Mouse (Mus musculus): ENCODE measurements around the gene Igfbp7. TPM values are rescaled to one million over a fixed set of nuclear protein-coding genes. Genes with fewer than 3 reads are reported as not detected.
"Not testable (repeated sequence)": the region's sequence is repeated elsewhere in the genome, so short reads cannot be mapped to it uniquely, and the experiment has no call there.

Gene Igfbp7
- polyA plus RNA-seq, 1 experiment = 201 TPM

DNA sequence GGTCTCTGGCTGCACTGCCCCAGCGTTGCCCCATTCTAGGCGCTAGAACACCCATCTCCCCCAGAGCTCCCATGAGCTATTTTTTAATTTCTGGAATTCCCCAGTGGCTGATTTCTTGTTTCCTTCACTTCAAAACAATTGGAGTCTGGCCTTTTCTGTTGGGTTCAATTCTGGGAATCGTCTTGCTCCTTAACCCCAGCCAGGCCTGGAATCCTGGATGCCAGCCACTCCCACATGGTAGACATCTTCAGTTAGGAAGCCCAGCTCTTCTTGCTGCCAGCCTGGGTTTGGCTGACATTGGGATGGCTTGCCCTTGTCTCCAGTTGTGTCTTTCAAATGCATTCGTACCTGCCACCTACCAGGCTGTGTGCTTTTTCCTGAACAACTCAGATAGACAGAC, 20.7 kb upstream of the Igfbp7 start:
- H3K4me3 ChIP-seq = no peak overlapping the region
- TF ChIP-seq MAX (IDR thresholded peaks at IDR 0.05; ENCODE audit: low read depth) = no peak
- TF ChIP-seq CEBPB (IDR thresholded peaks at IDR 0.05; ENCODE audit: insufficient read depth, poor library complexity, severe bottlenecking) = no peak
- no peak for TF ChIP-seq REST (IDR thresholded peaks at IDR 0.05; ENCODE audit: insufficient read depth, insufficient read length)
- no peak for TF ChIP-seq POLR2A (IDR thresholded peaks at IDR 0.05; ENCODE audit: insufficient read length, low read depth)
- TF ChIP-seq MYOG (IDR thresholded peaks at IDR 0.05; ENCODE audit: control insufficient read depth in 1 of 3, insufficient read depth in 1 of 3, insufficient read length in 2 of 3, low read depth in 2 of 3) = no peak
- TF ChIP-seq POLR2AphosphoS2 (IDR thresholded peaks at IDR 0.05; ENCODE audit: insufficient read length, low read depth) = no peak
- TF ChIP-seq E2F4 (IDR thresholded peaks at IDR 0.05; ENCODE audit: insufficient read depth) = no peak
- no peak for TF ChIP-seq TCF12 (IDR thresholded peaks at IDR 0.05; ENCODE audit: insufficient read depth, poor library complexity, severe bottlenecking)
- TF ChIP-seq SRF (IDR thresholded peaks at IDR 0.05; ENCODE audit: control insufficient read depth, insufficient read length, low read depth) = no peak
- no peak for TF ChIP-seq USF1 (IDR thresholded peaks at IDR 0.05; ENCODE audit: low read depth)
- TF ChIP-seq TCF3 (IDR thresholded peaks at IDR 0.05; ENCODE audit: insufficient read length, low read depth) = no peak
- no peak for TF ChIP-seq MYOD1 (IDR thresholded peaks at IDR 0.05; ENCODE audit: control insufficient read depth in 1 of 3, insufficient read length in 2 of 3, low read depth in 2 of 3)
- H3K36me3 ChIP-seq (ENCODE audit: control insufficient read depth, insufficient read depth) = no peaks in the 10 kb centered on the region
- no peak overlapping the region for H3K4me2 ChIP-seq (ENCODE audit: low read depth)
- H3ac ChIP-seq (ENCODE audit: control insufficient read depth, insufficient read length) = no peak overlapping the region
- no peaks in the 10 kb centered on the region for H3K79me2 ChIP-seq (ENCODE audit: control insufficient read depth, insufficient read depth)
- H3K27me3 ChIP-seq (ENCODE audit: control insufficient read depth, insufficient read depth, insufficient read length) = no peaks in the 10 kb centered on the region

DNA sequence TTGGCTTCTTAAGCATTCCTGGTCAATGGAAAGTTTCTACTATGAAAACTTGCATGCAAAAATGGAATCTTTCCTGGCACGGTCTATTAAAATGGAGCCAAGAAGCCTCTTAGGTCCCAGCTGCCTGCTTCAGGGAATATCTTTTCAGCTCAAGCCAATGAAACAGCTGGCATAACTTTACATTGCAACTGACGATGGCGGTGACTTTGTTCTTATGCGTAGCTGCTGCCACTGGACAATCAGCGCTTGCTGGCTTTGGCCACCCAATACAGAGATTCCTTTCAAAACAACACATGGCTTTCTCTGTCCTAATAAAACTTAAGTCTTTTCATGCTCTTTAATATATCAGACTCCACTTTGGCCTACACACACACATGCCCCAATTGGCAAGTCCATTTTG, 20.1 kb upstream of the Igfbp7 start:
- no peaks in the 10 kb centered on the region for H3K36me3 ChIP-seq (ENCODE audit: control insufficient read depth, insufficient read depth)
- no peak for TF ChIP-seq E2F4 (IDR thresholded peaks at IDR 0.05; ENCODE audit: insufficient read depth)
- no peak for TF ChIP-seq MYOD1 (IDR thresholded peaks at IDR 0.05; ENCODE audit: control insufficient read depth in 1 of 3, insufficient read length in 2 of 3, low read depth in 2 of 3)
- TF ChIP-seq USF1 (IDR thresholded peaks at IDR 0.05; ENCODE audit: low read depth) = no peak
- no peak for TF ChIP-seq REST (IDR thresholded peaks at IDR 0.05; ENCODE audit: insufficient read depth, insufficient read length)
- no peak for TF ChIP-seq TCF12 (IDR thresholded peaks at IDR 0.05; ENCODE audit: insufficient read depth, poor library complexity, severe bottlenecking)
- TF ChIP-seq MYOG (IDR thresholded peaks at IDR 0.05; ENCODE audit: control insufficient read depth in 1 of 3, insufficient read depth in 1 of 3, insufficient read length in 2 of 3, low read depth in 2 of 3) = no peak
- no peak for TF ChIP-seq SRF (IDR thresholded peaks at IDR 0.05; ENCODE audit: control insufficient read depth, insufficient read length, low read depth)
- no peak for TF ChIP-seq POLR2A (IDR thresholded peaks at IDR 0.05; ENCODE audit: insufficient read length, low read depth)
- TF ChIP-seq POLR2AphosphoS2 (IDR thresholded peaks at IDR 0.05; ENCODE audit: insufficient read length, low read depth) = no peak
- no peak for TF ChIP-seq MAX (IDR thresholded peaks at IDR 0.05; ENCODE audit: low read depth)
- TF ChIP-seq TCF3 (IDR thresholded peaks at IDR 0.05; ENCODE audit: insufficient read length, low read depth) = no peak
- TF ChIP-seq CEBPB (IDR thresholded peaks at IDR 0.05; ENCODE audit: insufficient read depth, poor library complexity, severe bottlenecking) = no peak
- no peak overlapping the region for H3K4me2 ChIP-seq (ENCODE audit: low read depth)
- no peaks in the 10 kb centered on the region for H3K27me3 ChIP-seq (ENCODE audit: control insufficient read depth, insufficient read depth, insufficient read length)
- no peaks in the 10 kb centered on the region for H3K79me2 ChIP-seq (ENCODE audit: control insufficient read depth, insufficient read depth)
- H3K4me3 ChIP-seq = no peak overlapping the region
- H3ac ChIP-seq (ENCODE audit: control insufficient read depth, insufficient read length) = no peak overlapping the region

DNA sequence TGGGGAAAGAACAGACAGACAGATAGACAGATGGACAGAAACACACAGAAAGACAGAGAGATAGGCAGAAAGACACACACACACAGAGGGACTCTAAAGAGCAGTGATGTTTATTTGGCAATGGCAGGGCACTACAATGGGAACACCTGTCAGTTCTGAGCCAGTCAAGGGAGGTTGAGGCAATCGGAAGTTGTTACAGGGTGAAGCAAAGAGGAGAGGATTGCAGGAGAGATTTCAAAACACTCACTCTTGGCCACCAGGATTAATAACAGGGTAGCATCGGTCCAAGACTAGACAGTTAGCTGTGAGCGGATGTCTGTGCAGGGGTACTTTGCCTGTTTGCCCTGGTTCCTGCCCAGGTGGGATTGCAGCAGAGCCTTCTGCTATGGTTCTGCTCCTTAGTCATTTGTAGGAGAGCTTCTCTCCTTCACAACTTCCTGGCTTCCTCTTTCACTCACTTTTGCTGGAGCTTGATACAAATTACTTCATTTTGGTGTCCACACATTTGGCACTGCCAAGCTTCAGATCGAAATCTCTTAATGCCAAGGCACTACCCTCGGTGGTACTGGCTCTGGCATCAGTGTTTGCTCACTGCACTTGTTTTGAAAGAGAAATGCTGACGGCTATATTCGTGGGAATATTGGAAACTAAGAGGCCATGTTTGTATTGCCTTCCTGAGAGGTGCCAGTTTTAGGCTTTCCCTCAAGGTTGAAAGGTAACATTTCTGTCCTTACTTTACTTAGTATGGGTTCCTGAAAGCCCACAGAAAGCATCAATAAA, 18.1 kb upstream of the Igfbp7 start:
- Histone ChIP-seq H3ac (ENCODE audit: control insufficient read depth, insufficient read length) (no peak overlapping the region), H3K36me3 (ENCODE audit: control insufficient read depth, insufficient read depth) (no peaks in the 10 kb centered on the region), H3K4me3 (no peak overlapping the region), H3K79me2 (ENCODE audit: control insufficient read depth, insufficient read depth) (no peaks in the 10 kb centered on the region), H3K27me3 (ENCODE audit: control insufficient read depth, insufficient read depth, insufficient read length) (no peaks in the 10 kb centered on the region), H3K4me2 (ENCODE audit: low read depth) (no peak overlapping the region)
- TF ChIP-seq USF1 (IDR thresholded peaks at IDR 0.05; ENCODE audit: low read depth) (no peak), MYOG (IDR thresholded peaks at IDR 0.05; ENCODE audit: control insufficient read depth in 1 of 3, insufficient read depth in 1 of 3, insufficient read length in 2 of 3, low read depth in 2 of 3) (no peak), TCF12 (IDR thresholded peaks at IDR 0.05; ENCODE audit: insufficient read depth, poor library complexity, severe bottlenecking) (no peak), MAX (IDR thresholded peaks at IDR 0.05; ENCODE audit: low read depth) (no peak), SRF (IDR thresholded peaks at IDR 0.05; ENCODE audit: control insufficient read depth, insufficient read length, low read depth) (no peak), E2F4 (IDR thresholded peaks at IDR 0.05; ENCODE audit: insufficient read depth) (no peak), POLR2AphosphoS2 (IDR thresholded peaks at IDR 0.05; ENCODE audit: insufficient read length, low read depth) (no peak), REST (IDR thresholded peaks at IDR 0.05; ENCODE audit: insufficient read depth, insufficient read length) (no peak), MYOD1 (IDR thresholded peaks at IDR 0.05; ENCODE audit: control insufficient read depth in 1 of 3, insufficient read length in 2 of 3, low read depth in 2 of 3) (no peak), POLR2A (IDR thresholded peaks at IDR 0.05; ENCODE audit: insufficient read length, low read depth) (no peak), CEBPB (IDR thresholded peaks at IDR 0.05; ENCODE audit: insufficient read depth, poor library complexity, severe bottlenecking) (no peak)

- H3ac ChIP-seq (ENCODE audit: control insufficient read depth, insufficient read length); H3K27me3 ChIP-seq (ENCODE audit: control insufficient read depth, insufficient read depth, insufficient read length); H3K79me2 ChIP-seq (ENCODE audit: control insufficient read depth, insufficient read depth); H3K36me3 ChIP-seq (ENCODE audit: control insufficient read depth, insufficient read depth); H3K4me2 ChIP-seq (ENCODE audit: low read depth); H3K4me3 ChIP-seq: not testable (repeated sequence)
Measured at GRCm38 (mm10) chr5:77419537-77419936, 11.7 kb upstream of the Igfbp7 start.

DNA sequence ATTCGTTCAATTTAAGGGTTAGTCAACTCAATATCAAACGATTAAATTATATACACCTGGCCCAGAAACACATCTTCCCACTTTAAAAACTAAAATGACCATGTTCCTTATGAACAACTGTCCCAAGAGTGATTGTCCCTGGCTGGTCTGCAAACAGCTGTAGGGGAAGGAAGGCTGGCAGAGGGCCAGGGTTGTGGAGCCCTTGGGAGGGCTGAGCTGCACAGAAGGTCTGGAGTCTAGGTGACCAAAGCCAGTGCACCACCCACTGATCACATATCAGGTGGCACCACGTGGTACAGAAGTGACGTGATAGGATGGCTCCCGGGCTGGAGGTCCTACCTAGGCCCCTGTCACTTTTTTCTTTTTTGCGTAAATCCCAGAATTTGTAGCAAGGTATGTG, 8.2 kb upstream of the Igfbp7 start:
- H3K27me3 ChIP-seq (ENCODE audit: control insufficient read depth, insufficient read depth, insufficient read length) = no peaks in the 10 kb centered on the region

More for the DNA sequence above, 8.2 kb upstream of the Igfbp7 start:
- H3ac ChIP-seq (ENCODE audit: control insufficient read depth, insufficient read length) = no peak overlapping the region
- no peaks in the 10 kb centered on the region for H3K79me2 ChIP-seq (ENCODE audit: control insufficient read depth, insufficient read depth)
- H3K36me3 ChIP-seq (ENCODE audit: control insufficient read depth, insufficient read depth) = no peaks in the 10 kb centered on the region
- no peak overlapping the region for H3K4me2 ChIP-seq (ENCODE audit: low read depth)
- H3K4me3 ChIP-seq = no peak overlapping the region
- no peak for TF ChIP-seq POLR2A (IDR thresholded peaks at IDR 0.05; ENCODE audit: insufficient read length, low read depth)
- TF ChIP-seq E2F4 (IDR thresholded peaks at IDR 0.05; ENCODE audit: insufficient read depth) = no peak
- no peak for TF ChIP-seq POLR2AphosphoS2 (IDR thresholded peaks at IDR 0.05; ENCODE audit: insufficient read length, low read depth)
- TF ChIP-seq MYOD1 (IDR thresholded peaks at IDR 0.05; ENCODE audit: control insufficient read depth in 1 of 3, insufficient read length in 2 of 3, low read depth in 2 of 3) = no peak
- TF ChIP-seq MYOG (IDR thresholded peaks at IDR 0.05; ENCODE audit: control insufficient read depth in 1 of 3, insufficient read depth in 1 of 3, insufficient read length in 2 of 3, low read depth in 2 of 3) = no peak
- TF ChIP-seq TCF12 (IDR thresholded peaks at IDR 0.05; ENCODE audit: insufficient read depth, poor library complexity, severe bottlenecking) = no peak
